Mouse (Mus musculus): ENCODE measurements at regions not wholly inside any gene's neighbourhood (a gene's known extent, or its start where the extent isn't known, plus 50 kb on each side); places are given as distances from the start of the nearest gene placed in this dataset.

GRCm38 (mm10) chr17:48789846-48790245 lies 142.3 kb upstream of the Lrfn2 start:
- 83% methylated on average over 7 of the region's 7 CpGs for WGBS (ENCODE audit: missing documents)

GRCm38 (mm10) chr17:48790526-48790925 lies 141.7 kb upstream of the Lrfn2 start:
- 77% methylated on average over 6 of the region's 6 CpGs for WGBS (ENCODE audit: missing documents)
- Histone ChIP-seq H3K79me2 (ENCODE audit: inconsistent target) (no peaks in the 10 kb centered on the region), H3K36me3 (ENCODE audit: inconsistent target) (no peaks in the 10 kb centered on the region), H3K4me3 (ENCODE audit: inconsistent target) (no peak overlapping the region), H3K27ac (no peak overlapping the region)

More at GRCm38 (mm10) chr17:48789846-48790245, 142.3 kb upstream of the Lrfn2 start:
- Histone ChIP-seq H3K4me3 (ENCODE audit: inconsistent target) (no peak overlapping the region), H3K27ac (no peak overlapping the region), H3K79me2 (ENCODE audit: inconsistent target) (no peaks in the 10 kb centered on the region), H3K36me3 (ENCODE audit: inconsistent target) (no peaks in the 10 kb centered on the region)

- 62% methylated on average over 5 of the region's 5 CpGs for WGBS (ENCODE audit: missing documents)
- H3K79me2 ChIP-seq (ENCODE audit: inconsistent target), result no peaks in the 10 kb centered on the region
- H3K36me3 ChIP-seq (ENCODE audit: inconsistent target), result no peaks in the 10 kb centered on the region
- no peak overlapping the region for H3K4me3 ChIP-seq (ENCODE audit: inconsistent target)
- H3K27ac ChIP-seq, result no peak overlapping the region
Observed at GRCm38 (mm10) chr17:48792954-48793353, 139.2 kb upstream of the Lrfn2 start.

- 89% methylated on average over 5 of the region's 5 CpGs for WGBS (ENCODE audit: missing documents)
- no peaks in the 10 kb centered on the region for H3K36me3 ChIP-seq (ENCODE audit: inconsistent target)
- H3K79me2 ChIP-seq (ENCODE audit: inconsistent target), result no peaks in the 10 kb centered on the region
- H3K4me3 ChIP-seq (ENCODE audit: inconsistent target), result no peak overlapping the region
- no peak overlapping the region for H3K27ac ChIP-seq
Observed at GRCm38 (mm10) chr17:48795773-48796172, 136.4 kb upstream of the Lrfn2 start.

- H3K36me3 ChIP-seq (ENCODE audit: inconsistent target), result no peaks in the 10 kb centered on the region
- H3K27ac ChIP-seq, result no peak overlapping the region
- no peak overlapping the region for H3K4me3 ChIP-seq (ENCODE audit: inconsistent target)
- no peaks in the 10 kb centered on the region for H3K79me2 ChIP-seq (ENCODE audit: inconsistent target)
- WGBS (ENCODE audit: missing documents), result 74% methylated on average over 2 of the region's 3 CpGs
Observed at GRCm38 (mm10) chr17:48798196-48798595, 134.0 kb upstream of the Lrfn2 start.

- WGBS (ENCODE audit: missing documents), result 65% methylated on average over 7 of the region's 7 CpGs
- H3K4me3 ChIP-seq (ENCODE audit: inconsistent target), result no peak overlapping the region
- H3K79me2 ChIP-seq (ENCODE audit: inconsistent target), result no peaks in the 10 kb centered on the region
- no peaks in the 10 kb centered on the region for H3K36me3 ChIP-seq (ENCODE audit: inconsistent target)
- no peak overlapping the region for H3K27ac ChIP-seq
Observed at GRCm38 (mm10) chr17:48802673-48803072, 129.5 kb upstream of the Lrfn2 start.

GRCm38 (mm10) chr17:48807905-48808304 lies 124.3 kb upstream of the Lrfn2 start:
- H3K27ac ChIP-seq, result no peak overlapping the region
- no peaks in the 10 kb centered on the region for H3K79me2 ChIP-seq (ENCODE audit: inconsistent target)
- 89% methylated on average over 3 of the region's 3 CpGs for whole genome bisulfite sequencing (ENCODE audit: missing documents)
- H3K36me3 ChIP-seq (ENCODE audit: inconsistent target), result no peaks in the 10 kb centered on the region
- H3K4me3 ChIP-seq (ENCODE audit: inconsistent target), result no peak overlapping the region

GRCm38 (mm10) chr17:48814753-48815504 lies 117.2 kb upstream of the Lrfn2 start:
- H3K4me3 ChIP-seq (ENCODE audit: inconsistent target), result no peak overlapping the region
- WGBS (ENCODE audit: missing documents), result 72% methylated on average over 15 of the region's 15 CpGs
- H3K79me2 ChIP-seq (ENCODE audit: inconsistent target), result no peaks in the 10 kb centered on the region
- no peaks in the 10 kb centered on the region for H3K36me3 ChIP-seq (ENCODE audit: inconsistent target)
- H3K27ac ChIP-seq, result no peak overlapping the region

- Histone ChIP-seq H3K79me2 (ENCODE audit: inconsistent target) (no peaks in the 10 kb centered on the region), H3K27ac (no peak overlapping the region), H3K36me3 (ENCODE audit: inconsistent target) (no peaks in the 10 kb centered on the region), H3K4me3 (ENCODE audit: inconsistent target) (no peak overlapping the region)
- 85% methylated on average over 9 of the region's 9 CpGs for WGBS (ENCODE audit: missing documents)
Observed at GRCm38 (mm10) chr17:48816588-48817324, 115.4 kb upstream of the Lrfn2 start.

- H3K79me2 ChIP-seq (ENCODE audit: inconsistent target), result no peaks in the 10 kb centered on the region
Observed at GRCm38 (mm10) chr17:48817551-48817950, 114.6 kb upstream of the Lrfn2 start.

GRCm38 (mm10) chr17:48819703-48820102 lies 112.5 kb upstream of the Lrfn2 start:
- no peak overlapping the region for H3K27ac ChIP-seq
- WGBS (ENCODE audit: missing documents), result 100% methylated on average over 1 of the region's 1 CpGs

More at GRCm38 (mm10) chr17:48817551-48817950, 114.6 kb upstream of the Lrfn2 start:
- Histone ChIP-seq H3K4me3 (ENCODE audit: inconsistent target) (no peak overlapping the region), H3K36me3 (ENCODE audit: inconsistent target) (no peaks in the 10 kb centered on the region), H3K27ac (no peak overlapping the region)
- WGBS (ENCODE audit: missing documents), result 81% methylated on average over 13 of the region's 13 CpGs

GRCm38 (mm10) chr17:48822101-48822876 lies 109.9 kb upstream of the Lrfn2 start:
- Histone ChIP-seq H3K4me3 (ENCODE audit: inconsistent target) (no peak overlapping the region), H3K36me3 (ENCODE audit: inconsistent target) (no peaks in the 10 kb centered on the region), H3K27ac (no peak overlapping the region), H3K79me2 (ENCODE audit: inconsistent target) (no peaks in the 10 kb centered on the region)
- WGBS (ENCODE audit: missing documents), result 90% methylated on average over 20 of the region's 20 CpGs

More at GRCm38 (mm10) chr17:48819703-48820102, 112.5 kb upstream of the Lrfn2 start:
- Histone ChIP-seq H3K36me3 (ENCODE audit: inconsistent target) (no peaks in the 10 kb centered on the region), H3K79me2 (ENCODE audit: inconsistent target) (no peaks in the 10 kb centered on the region), H3K4me3 (ENCODE audit: inconsistent target) (no peak overlapping the region)

GRCm38 (mm10) chr17:48823921-48824320 lies 108.3 kb upstream of the Lrfn2 start:
- Histone ChIP-seq H3K27ac (peak overlapping the region; percentile 59; the same call in 1 of the 2 replicates), H3K4me3 (ENCODE audit: inconsistent target) (no peak overlapping the region), H3K36me3 (ENCODE audit: inconsistent target) (no peaks in the 10 kb centered on the region), H3K79me2 (ENCODE audit: inconsistent target) (no peaks in the 10 kb centered on the region)
- WGBS (ENCODE audit: missing documents), result 89% methylated on average over 9 of the region's 9 CpGs

GRCm38 (mm10) chr17:48825212-48825913 lies 106.8 kb upstream of the Lrfn2 start:
- Histone ChIP-seq H3K27ac (peak overlapping the region; percentile 59), H3K4me3 (ENCODE audit: inconsistent target) (no peak overlapping the region), H3K36me3 (ENCODE audit: inconsistent target) (no peaks in the 10 kb centered on the region), H3K79me2 (ENCODE audit: inconsistent target) (no peaks in the 10 kb centered on the region)
- WGBS (ENCODE audit: missing documents), result 64% methylated on average over 9 of the region's 9 CpGs

Data from macrophage (primary cell).